In genomic region chr8:107498806-107499205, GRCm38 (mm10) we compare ENCODE assay signal across 12 mouse cellular contexts.
DNase-seq lines count a peak whose midpoint lies in the region; ATAC-seq and TF ChIP-seq lines count a peak whose summit lies in the region.
"Had no signal": no experiment of that assay in that cellular context is flagged by ENCODE, and none has a peak within 500 bp of the region (broad histone marks: within the 10 kb centered on the region; RNA-seq: fewer than 3 reads in every experiment).

No protein-coding gene starts in this region.

- no peak overlapping the region for H3K4me3 ChIP-seq in heart, embryonic 10.5 days
- H3K4me3 ChIP-seq in megakaryocyte, embryonic 14.5 days (replicated peaks): peak overlapping the region; percentile 86
- H3K4me3 ChIP-seq in embryonic facial prominence, embryonic 12.5 days: no peak overlapping the region
- H3K4me3 ChIP-seq in olfactory bulb, adult 2 months (ENCODE audit: insufficient read depth, low read depth, low read length): no peak overlapping the region
- H3K4me3 ChIP-seq: hindbrain, embryonic 13.5 days had no signal

- H3K4me1 ChIP-seq in heart, embryonic 10.5 days: peaks cover 38% of the 10 kb centered on the region
- peaks cover 91% of the 10 kb centered on the region for H3K4me1 ChIP-seq in megakaryocyte, embryonic 14.5 days
- peaks cover 49% of the 10 kb centered on the region for H3K4me1 ChIP-seq in embryonic facial prominence, embryonic 12.5 days
- H3K4me1 ChIP-seq in olfactory bulb, adult 2 months (ENCODE audit: control insufficient read depth, insufficient read depth, low read length): peaks cover 29% of the 10 kb centered on the region

- no peak for TF ChIP-seq CTCF in olfactory bulb, adult 2 months (IDR thresholded peaks at IDR 0.05; ENCODE audit: insufficient read depth, low read depth, low read length)

- no peaks in the 10 kb centered on the region for H3K36me3 ChIP-seq in heart, embryonic 10.5 days
- H3K36me3 ChIP-seq in megakaryocyte, embryonic 14.5 days (replicated peaks; ENCODE audit: low read length): peaks cover 36% of the 10 kb centered on the region
- H3K36me3 ChIP-seq in embryonic facial prominence, embryonic 12.5 days: no peaks in the 10 kb centered on the region
- H3K36me3 ChIP-seq: hindbrain, embryonic 13.5 days had no signal

- H3K27me3 ChIP-seq in heart, embryonic 10.5 days (ENCODE audit: insufficient read depth, poor library complexity, severe bottlenecking): no peaks in the 10 kb centered on the region
- no peaks in the 10 kb centered on the region for H3K27me3 ChIP-seq in megakaryocyte, embryonic 14.5 days (replicated peaks)
- no peaks in the 10 kb centered on the region for H3K27me3 ChIP-seq in embryonic facial prominence, embryonic 12.5 days
- H3K27me3 ChIP-seq: hindbrain, embryonic 13.5 days had no signal

- WGBS in heart, embryonic 10.5 days: 61% methylated on average over 8 of the region's 8 CpGs
- WGBS in embryonic facial prominence, embryonic 12.5 days: 53% methylated on average over 8 of the region's 8 CpGs
- 23% methylated on average over 8 of the region's 8 CpGs for WGBS in olfactory bulb, adult 2 months

- no peak overlapping the region for H3K4me2 ChIP-seq in embryonic facial prominence, embryonic 12.5 days (replicated peaks)
- H3K4me2 ChIP-seq: hindbrain, embryonic 13.5 days had no signal

- no peak for ATAC-seq in megakaryocyte, adult 5-6 weeks (ENCODE audit: poor library complexity, severe bottlenecking)
- no peak for ATAC-seq in embryonic facial prominence, embryonic 12.5 days (ENCODE audit: insufficient number of reproducible peaks, insufficient read depth, low FRiP score, low TSS enrichment)
- ATAC-seq: forebrain, postnatal 0 days had no signal

- DNase-seq in heart, embryonic 10.5 days (ENCODE audit: low spot score): no peak
- no peak for DNase-seq in heart, adult 11 months
- DNase-seq in embryo, embryonic 9.5 days (ENCODE audit: extremely low spot score): no peak
- DNase-seq in adipocyte (ENCODE audit: low spot score): no peak
- DNase-seq: forebrain, postnatal 0 days; kidney, postnatal 25 days; lung, postnatal 14 days had no signal

- no peaks in the 10 kb centered on the region for H3K9me3 ChIP-seq in heart, embryonic 10.5 days
- H3K9me3 ChIP-seq in megakaryocyte, embryonic 14.5 days: no peaks in the 10 kb centered on the region; the same call in 1 of the 2 replicates
- H3K9me3 ChIP-seq in embryonic facial prominence, embryonic 12.5 days: no peaks in the 10 kb centered on the region
- H3K9me3 ChIP-seq: hindbrain, embryonic 13.5 days had no signal

- peak overlapping the region; percentile 38; the same call in 1 of the 2 replicates for H3K27ac ChIP-seq in heart, embryonic 10.5 days
- peak overlapping the region; percentile 70 for H3K27ac ChIP-seq in embryonic facial prominence, embryonic 12.5 days
- peak overlapping the region; percentile 64 for H3K27ac ChIP-seq in olfactory bulb, adult 2 months (ENCODE audit: insufficient read depth, low read depth, low read length)
- H3K27ac ChIP-seq: hindbrain, embryonic 13.5 days had no signal

- TF ChIP-seq POLR2A in olfactory bulb, adult 2 months (IDR thresholded peaks at IDR 0.05; ENCODE audit: insufficient read depth, low read depth, low read length): no peak

- no peak overlapping the region for H3K9ac ChIP-seq in embryonic facial prominence, embryonic 12.5 days
- H3K9ac ChIP-seq: forebrain, postnatal 0 days; hindbrain, embryonic 13.5 days had no signal
